Mouse (Mus musculus) embryo, embryonic 10 days (tissue): ENCODE results near the gene Nvl.

Source experiments
- DNase-seq: peaks from one replicate; pipeline ENCODE4 v3.0.0-alpha.2; 2015; ENCODE audit warnings: low spot score

The Nvl gene

DNA sequence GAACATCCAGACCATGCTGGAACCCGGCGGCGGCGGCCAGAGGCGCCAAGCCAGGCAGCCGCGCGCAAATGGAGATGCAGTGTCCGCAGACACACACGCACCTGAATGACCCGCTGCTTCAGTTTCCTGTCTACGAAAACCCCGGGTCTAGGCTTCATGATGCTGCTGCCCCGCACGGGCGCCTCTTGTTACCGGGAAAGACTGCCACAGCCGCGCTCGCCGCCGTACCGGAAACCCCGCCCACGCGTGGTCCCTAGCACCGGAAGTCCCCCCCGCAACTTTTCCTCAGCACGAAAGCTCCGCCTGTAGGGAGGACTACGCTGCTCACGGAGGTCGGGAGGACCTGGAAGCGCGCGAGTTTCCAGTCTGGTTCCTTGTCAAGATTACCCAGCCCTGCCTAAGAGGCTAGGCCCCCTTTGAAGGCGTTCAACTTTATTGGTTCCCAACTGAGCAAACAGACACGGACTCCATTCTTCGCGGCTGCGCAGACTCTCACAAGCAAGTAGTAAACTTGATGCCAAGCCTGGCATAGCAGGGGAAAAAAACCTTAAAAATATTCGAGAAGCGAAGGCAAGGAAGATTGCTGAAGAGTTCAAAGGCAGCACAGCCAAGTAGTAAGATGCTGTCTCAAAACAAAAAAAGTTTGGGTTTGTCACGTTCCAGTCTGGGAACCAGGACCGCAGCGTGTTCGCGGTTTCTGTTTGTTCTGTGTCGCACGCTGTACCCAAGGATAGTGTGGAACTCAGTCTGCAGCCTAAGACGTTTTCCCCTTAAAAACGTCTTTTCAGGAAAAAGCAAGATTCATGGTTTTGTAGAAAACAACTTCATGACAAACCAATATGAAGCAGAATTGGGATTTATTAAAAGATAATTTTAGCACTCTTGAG, at the start of gene Nvl, which contains the start of gene Cnih4:
Nvl (minus strand) TSS at position 255 of the 887 bp plus-strand sequence.
Cnih4 (plus strand) TSS at position 744 of the 887 bp plus-strand sequence.
- peak; percentile 96 for DNase-seq

DNA sequence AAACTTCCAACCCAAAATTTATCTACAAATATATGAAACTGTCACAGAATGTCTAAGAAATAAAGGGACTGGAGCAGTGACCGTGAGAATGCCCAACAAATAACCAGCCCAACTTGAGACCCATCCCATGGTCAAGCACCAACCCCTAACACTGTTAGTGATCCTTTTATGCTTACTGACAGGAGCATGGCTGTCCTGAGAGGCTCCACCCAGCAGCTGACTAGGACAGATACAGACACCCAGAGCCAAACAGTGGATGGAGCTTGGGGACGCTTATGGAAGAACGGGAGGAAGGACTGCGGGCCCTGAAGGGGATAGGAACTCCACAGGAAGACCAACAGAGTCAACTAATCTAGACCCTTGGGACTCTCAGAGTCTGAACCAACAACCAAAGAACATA, 44.9 kb upstream of the Nvl start:
- no peak for DNase-seq

DNA sequence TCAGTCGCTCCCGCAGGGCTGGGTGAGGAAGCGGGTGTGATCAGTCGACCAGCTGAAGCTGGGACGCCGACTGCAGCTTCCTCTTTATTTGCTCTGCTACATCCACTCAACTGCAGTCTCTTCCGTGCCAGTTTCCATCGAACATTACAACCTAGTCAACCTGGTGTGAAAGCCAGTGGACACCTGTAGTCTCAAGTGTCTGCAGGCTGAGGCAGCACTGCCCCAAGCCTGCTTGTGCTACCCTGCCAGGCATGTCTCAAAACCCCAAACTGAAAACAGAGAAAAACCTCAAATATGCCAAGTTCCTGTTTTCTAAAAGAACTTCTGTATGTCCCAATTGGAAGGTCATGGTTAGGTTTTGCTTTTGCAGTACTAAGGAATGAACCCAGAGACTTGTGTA, 26.2 kb upstream of the Nvl start:
- DNase-seq: no peak

DNA sequence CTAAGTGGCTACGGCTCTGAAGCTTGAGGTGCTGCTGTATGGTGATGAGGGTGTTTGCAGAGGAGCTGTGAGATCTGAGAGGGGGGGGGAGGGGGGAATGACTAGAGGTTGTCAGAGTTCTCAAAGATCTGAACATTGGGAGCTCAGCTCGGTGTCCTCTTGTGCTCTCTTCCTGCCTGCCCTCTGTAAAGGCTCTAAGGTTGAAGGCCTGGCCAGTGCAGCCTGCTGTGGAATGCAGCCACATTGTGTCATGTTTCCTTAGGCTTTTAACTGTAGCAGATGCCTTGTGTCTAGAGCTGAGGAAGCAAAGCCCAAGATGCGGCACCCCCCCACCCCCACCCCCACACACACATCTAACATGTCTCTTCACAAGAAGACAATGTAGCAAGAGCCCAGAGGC, 24.4 kb upstream of the Nvl start:
- DNase-seq: no peak

DNA sequence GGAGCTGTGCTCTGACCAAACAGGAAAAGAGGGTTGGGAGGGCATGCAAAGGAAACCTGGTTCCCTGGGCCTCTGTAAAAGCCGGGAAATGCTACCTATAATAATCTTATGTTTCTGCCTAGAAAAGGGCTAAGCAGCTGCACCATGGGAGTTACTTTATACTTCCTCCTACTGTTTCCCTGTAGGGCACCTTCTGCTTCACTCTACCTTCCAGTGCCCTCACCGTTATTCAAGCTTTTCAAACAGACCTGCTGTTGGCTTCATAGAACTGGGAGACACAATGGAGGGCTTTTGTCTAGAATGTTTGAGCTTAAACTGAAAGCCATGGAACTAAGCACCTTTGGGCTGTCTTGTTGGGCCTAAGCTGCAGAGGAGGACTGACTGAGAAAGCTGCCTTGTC, 23.8 kb upstream of the Nvl start:
- DNase-seq: no peak

DNA sequence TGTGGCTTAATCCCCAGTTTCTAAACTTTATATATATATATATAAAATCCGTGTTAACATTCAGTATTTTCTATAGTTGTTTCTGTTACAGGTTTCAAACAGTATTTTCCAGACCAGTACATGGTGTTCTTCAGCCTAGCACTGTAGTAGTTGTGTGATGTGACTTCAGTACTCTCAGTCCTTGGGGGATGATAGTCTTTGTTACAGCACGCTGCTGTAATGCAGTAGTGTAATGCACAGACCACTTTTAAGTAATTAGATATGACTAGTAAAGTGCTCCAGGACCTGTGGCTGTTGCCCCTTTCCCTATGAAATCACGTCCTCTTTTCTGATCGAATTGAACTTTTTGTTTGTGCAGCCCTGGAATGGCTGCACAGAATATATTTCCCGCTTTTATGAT, 7.5 kb upstream of the Nvl start:
- no peak for DNase-seq

DNA sequence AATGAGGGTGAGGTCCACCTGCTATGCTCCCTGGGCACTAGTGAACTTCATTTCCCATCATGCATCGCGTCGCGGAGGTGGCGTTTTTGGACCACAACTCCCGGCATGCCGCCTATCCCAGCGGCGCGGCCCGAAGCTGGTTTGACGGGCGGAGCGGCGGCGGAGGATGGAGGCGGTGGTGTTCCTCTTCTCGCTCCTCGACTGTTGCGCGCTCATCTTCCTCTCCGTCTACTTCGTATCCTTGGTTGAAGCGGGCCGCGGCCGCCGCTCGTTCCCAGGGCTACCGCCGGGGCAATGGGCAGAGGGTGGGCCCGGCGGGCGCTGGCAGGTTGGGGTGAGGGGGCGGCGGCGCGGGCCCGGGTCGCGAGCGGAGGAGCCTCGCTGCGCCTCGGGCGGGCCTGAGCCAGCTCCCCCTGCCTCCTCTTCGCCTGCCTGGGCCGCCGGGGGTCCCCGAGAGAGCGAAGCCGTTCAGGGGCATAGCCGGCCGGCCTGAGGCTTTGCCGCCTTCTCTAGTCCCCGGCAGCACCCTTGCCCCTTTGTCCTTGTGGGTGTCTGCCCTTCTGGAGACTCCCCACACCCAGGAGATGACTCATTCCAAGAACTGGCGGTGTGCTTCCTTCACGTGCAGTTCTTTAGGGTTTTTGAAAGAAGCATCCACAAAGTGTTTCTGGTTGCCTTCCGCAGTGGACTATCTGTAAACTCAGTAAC, 7.0 kb upstream of the Nvl start:
- DNase-seq: peak; percentile 98

DNA sequence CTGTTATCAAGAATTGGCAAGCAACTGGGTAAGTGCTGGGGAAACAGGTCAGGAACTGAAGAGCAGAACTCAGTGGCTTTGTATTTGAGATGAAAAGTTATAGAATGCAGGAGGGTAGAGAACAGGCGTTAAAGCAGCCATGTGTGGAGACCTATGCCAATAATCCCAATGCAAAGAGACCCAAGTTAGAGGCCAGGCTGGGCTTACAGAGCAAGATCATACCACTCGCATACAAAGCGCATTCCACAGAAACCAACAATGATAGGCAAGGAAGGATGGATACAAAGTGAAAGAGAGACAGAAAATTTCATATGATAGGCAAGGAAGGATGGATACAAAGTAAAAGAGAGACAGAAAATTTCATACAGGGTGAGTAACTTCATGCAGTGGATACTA, 6.4 kb upstream of the Nvl start:
- no peak for DNase-seq

DNA sequence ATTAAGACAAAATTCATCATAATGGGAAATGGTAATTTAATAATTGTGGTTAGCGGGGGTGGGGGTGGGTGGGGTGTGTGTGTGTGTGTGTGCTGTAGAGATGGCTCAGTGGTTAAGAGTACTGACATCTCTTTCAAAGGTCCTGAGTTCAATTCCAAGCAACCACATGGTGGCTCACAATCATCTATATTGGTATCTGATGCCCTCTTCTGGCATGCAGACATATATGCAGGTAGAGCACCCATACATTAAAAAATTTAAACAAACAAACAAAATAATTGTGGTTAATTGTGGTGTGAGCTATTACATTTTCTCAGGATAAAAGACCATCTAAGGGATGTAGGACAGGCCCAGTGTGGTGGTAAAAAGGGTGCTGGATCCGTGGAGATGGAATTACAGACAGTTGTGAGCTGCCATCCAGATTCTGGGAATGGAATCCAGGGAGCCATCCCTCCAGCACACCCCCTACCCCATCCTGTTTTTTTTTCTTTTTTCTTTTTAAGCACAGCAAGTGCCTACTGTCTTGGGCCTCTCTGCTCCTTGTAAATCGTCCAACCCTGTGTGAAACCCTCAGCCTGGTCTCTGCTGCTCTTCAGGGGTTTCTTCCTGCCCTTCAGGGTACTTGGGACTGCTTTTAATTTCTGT, 5.5 kb upstream of the Nvl start:
- no peak for DNase-seq

DNA sequence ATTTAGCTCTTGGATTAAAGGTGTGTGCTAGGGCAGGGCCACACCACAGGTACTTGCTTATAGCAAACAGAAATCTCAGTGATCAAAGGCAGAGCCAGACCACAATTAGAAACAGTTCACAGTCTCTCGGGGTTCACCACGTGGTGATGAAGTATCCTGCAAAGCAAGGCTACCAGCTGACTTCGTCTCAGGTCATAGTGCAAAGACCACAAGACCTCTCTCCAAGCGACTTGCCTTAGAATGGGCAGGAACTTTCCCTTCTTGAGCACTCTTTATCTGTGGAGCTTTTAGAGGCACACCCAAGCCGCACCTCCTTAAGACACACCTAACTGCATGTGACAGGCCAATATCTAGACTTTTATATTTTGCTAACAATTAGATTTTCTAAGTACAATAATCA, 4.5 kb upstream of the Nvl start:
- DNase-seq: no peak

DNA sequence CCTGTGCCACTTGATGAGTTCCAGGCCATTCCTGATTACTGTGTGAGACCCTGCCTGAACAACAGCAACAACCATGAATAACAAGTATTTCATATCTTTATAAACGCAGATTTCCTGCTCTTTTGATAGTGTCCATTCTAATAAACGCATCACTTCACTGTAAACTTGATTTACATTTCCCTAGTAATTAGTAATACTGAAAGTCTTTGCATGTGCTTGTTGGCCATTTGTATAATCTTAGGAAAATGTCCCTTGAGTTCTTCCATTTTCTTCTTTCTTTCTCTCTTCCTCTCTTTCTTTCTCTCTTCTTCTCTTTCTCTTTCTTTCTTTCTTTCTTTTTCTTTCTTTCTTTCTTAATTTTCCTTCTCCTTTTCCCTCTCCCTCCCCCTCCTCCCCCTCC, 2.2 kb upstream of the Nvl start:
- no peak for DNase-seq

DNA sequence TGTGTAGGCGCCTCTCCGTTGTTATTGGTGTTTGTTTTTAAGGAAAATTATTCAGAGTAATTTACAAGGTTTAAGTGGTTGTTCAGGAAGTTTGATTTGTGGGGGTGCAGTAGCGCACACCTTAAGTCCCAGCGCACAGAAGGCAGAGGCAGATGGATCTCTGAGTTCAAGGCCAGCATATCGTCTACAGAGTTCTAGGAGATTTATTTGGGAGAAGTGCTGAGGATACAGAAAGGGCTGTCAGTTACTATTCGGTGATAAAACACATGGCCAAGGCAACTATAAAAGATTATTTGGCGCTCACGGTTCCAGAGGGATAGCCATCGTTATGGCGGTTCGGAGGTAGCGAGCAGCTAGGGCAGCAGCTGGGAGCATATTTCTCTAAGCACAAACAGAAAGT, 962 bp upstream of the Nvl start:
- DNase-seq: peak; percentile 11

DNA sequence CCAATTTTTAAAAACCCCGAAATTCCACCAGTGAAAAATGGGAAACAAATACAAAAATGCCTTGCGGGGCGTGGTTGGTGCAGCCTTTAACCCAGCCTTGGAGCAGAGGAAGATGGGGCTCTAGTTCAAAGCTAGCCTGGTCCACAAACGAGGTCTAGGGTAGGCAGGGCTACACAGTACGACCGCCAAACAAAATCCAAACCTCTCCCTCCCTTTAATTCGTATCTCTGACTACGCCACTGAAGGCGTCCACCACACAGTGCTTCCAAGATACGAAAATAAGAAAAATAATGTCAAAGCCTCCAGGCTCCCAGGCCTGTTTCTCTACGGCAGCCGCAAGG, 425 bp downstream of the Nvl start:
- DNase-seq: no peak

DNA sequence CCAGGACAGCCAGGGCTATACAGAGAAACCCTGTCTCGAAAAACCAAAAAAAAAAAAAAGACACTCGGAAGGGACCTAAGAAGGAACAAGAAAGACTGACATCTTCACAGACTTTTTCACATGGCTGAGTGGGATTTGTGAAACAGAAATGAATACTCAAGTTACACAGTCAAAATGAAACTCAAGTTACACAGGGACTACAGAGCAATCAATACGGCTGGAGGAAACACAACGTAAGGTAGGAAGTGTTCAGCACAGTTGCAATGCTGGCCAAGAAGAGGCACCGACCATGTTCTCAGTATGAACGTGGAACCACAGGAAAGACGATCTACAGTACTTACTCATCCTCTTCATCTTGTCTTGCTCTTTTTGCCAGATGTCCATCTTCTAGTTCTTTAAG, 5.3 kb downstream of the Nvl start:
- no peak for DNase-seq

DNA sequence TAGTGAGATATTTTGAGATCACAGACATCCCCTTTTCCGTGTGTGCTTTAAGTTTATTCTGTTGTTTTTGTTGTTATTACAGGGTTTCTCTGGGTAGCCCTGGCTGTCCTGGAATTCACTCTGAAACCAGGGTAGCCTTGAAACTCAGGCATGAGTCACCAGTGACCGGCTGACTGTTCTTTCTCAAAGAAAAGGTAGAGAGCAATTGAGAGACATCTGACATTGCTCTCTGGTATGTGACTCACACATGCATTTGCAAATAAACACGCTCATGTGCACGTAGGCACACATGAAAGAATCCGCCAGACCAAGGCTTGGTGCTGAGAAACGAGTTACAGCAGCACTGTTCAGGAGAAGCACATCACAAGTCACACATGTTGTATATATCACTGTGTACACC, 12.1 kb downstream of the Nvl start:
- DNase-seq: no peak

DNA sequence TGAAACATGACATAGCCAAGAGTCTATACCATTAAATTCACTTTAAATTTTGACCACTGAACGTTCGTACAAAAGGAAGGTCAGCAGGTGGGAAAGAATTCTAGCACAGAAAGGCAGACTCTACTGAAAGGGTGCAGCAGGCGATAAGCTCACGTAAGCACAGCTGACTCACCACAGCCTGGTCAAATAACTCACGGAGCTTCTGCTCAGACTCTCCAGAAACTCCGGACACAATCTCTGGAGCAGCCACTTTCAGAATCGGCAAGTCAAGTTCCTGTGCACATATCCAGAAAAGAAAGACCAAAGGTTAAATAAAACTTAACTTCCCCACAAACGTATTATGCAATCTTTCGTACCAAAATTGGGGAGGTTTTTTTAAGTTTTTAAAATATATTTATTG, 17.2 kb downstream of the Nvl start:
- DNase-seq: no peak

DNA sequence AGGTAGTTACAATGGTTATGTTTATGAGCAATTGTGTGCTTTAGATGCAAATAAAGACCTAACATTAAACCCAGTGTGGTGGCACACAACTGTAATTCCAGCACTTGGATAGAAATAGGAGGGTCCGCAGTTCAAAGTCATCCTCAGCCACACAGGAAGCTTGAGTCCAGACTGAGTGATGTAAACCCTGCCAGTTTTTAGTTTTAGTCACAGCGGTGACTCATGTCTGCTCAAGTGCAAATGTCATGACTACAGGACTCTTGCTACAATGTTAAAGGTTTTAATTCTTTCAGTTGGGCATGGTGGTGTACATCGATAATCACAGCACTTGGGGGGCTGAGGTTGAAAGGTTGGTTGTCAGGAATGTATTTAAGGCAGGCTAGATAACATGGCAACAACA, 18.1 kb downstream of the Nvl start:
- no peak for DNase-seq

DNA sequence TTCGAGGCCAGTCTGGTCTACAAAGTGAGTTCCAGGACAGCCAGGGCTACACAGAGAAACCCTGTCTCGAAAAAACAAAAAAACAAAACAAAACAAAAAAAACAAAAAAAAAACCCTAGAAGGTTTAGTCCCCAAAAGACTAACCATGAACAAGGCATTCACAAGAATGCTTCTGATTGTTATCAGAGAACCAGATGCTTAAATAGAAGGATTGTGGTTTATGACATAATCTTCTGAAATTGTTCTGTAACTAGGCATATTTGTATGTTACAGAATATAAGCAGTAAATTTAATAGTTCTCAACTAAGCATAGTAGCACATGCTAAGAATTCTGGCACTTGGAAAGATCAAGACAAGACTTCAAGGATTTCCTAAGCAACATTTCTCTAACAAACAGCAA, 19.9 kb downstream of the Nvl start:
- no peak for DNase-seq

DNA sequence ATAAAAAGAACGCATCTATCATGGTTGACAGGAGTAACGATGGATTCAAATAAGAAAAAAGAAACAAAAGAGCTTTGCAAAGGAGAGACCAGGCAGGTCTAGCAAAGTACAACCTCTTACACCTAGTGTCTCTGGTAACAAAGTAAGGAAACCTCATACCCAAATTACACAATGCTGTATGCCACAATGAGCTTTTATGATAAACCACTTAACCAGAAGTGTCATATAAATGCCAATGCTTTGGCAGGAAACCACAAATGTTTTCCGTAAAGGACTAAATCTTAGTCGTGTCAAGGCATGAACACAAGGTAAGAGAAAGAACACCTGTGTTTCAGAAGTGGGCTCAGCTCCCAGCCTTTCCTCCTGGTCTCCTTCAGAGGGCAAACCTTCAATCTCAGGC, 26.9 kb downstream of the Nvl start:
- no peak for DNase-seq

DNA sequence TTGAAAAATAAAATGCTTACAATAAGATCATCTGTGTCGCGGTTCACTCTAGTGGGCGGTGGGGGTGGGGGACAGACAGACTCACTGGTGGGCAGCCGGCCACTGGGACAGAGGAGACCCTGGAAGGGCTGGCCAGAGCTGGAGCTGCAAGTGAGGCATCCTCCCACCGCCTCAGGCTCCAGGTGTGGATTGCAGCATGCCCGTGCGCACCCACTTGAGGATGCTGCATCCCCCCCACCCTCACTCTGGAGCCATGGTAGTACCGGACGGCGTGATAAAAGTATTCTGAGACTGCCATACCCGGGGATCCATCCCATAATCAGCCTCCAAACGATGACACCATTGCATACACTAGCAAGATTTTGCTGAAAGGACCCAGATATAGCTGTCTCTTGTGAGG, 54.0 kb downstream of the Nvl start:
- DNase-seq: no peak

DNA sequence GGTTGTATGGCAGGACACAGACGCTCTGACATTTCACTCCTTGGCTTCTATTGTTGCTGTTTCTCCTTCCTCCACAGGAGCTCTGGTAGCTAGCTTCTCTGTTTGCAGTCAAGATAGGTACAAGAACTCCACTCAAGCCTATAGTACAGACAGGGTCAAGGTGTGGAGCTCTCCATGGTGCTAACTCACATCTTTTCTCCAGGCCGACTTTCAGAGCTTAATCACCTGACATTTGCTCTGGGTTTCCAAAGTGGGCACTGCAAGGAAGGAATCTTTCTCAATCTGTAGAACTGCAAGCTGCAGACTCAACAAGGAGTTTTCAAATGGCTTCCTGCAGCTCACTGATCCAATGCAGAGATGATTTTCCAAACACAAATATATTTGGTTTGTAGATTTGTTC, 60.0 kb downstream of the Nvl start:
- peak; percentile 49 for DNase-seq

DNA sequence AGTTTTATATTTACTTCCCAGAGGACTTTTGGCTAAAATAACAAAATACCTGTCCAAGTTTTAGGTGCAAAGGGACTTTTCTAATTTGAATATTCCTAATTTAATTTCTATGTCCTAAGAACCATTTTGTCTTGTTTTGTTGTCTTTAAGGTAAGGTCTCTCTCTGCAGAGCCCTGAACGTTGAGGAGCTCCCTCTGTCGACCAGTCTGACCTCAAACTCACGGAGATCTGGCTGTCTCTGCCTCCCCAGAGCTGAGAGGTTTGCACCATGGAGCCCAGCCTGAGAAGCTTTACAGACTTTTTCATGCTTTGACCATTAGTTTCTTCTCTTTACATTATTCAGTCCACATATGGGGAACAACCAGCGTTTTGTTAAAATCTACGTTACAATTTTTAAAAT, 70.9 kb downstream of the Nvl start:
- DNase-seq: no peak

DNA sequence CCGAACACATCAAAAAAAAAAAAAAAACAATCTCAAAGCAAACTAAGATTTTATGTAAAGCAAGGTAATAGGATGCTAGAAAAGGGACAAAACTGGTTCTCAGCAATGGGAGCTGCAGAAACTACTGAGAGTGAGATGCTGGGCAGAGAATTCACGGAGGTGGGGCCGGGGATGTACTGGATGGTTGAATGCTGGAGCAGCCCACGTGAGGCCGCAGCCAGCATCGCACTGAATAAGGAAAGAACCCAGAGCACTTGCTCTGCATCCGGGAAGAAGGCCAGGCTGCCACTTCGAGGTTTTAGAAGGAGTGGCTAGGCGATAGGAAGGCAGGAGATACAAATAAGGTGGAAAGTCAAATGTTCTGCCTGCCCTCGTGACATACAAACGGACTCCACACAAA, 74.3 kb downstream of the Nvl start:
- DNase-seq: no peak
